Mouse (Mus musculus) CD4-positive, CD25-positive, alpha-beta regulatory T cell, adult 2 months (primary cell): Measurements from ENCODE around the gene Endog.
"Not testable (repeated sequence)": the region's sequence is repeated elsewhere in the genome, so short reads cannot be mapped to it uniquely, and the experiment has no call there.

Source experiments
- DNase-seq: peaks from one replicate; pipeline ENCODE4 v3.0.0-alpha.2; 2012; ENCODE audit warnings: low read depth, low spot score

Gene Endog

GRCm38 (mm10) chr2:30166677-30167076, 4.6 kb upstream of the Endog start:
- peak; percentile 42 for DNase-seq

DNA sequence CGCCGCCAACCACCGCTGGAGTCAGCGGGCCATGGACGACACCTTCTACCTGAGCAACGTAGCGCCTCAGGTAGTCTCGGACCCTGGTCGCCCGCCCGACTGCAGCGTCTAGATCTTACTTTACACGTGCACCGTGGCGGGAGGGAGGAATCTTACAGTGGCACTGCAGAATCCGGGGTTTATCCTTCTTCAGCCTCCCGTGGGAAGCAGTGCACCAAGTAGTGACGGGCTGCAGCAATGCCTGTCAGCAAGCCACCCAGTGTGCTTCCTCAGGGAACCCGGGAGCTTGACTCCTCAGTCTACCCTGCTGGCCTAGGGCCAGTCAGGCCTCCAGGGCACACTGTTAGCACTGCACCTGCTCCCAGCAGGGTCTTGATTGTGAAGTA, 697 bp downstream of the Endog start:
- DNase-seq: no peak

DNA sequence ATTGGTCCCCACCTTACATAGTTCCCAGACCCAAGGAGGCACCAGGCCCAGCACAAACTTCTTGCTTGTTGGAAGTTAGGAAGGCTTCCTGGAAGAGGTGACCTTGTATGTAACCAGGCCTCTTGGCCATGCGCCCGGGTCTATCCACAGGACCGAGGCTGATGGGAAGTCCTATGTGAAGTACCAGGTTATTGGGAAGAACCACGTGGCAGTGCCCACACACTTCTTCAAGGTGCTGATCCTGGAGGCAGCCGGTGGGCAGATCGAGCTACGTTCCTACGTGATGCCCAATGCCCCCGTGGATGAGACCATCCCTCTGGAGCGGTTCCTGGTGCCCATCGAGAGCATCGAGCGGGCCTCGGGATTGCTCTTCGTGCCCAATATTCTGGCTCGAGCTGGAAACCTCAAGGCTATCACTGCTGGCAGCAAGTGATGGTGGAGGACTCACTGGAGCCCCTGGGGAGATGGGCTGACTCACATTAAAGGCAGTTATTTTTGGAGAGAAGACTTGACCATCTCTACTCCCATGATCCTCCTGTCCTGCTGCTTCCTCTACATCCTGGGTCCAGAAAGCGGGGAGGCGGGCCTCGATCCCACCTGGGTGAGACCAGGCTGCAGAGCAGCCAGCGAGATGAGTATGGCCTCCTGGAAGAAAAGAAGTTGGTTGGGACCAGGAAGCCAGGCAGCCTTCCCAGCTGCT, 2.4 kb downstream of the Endog start:
- DNase-seq: no peak

DNA sequence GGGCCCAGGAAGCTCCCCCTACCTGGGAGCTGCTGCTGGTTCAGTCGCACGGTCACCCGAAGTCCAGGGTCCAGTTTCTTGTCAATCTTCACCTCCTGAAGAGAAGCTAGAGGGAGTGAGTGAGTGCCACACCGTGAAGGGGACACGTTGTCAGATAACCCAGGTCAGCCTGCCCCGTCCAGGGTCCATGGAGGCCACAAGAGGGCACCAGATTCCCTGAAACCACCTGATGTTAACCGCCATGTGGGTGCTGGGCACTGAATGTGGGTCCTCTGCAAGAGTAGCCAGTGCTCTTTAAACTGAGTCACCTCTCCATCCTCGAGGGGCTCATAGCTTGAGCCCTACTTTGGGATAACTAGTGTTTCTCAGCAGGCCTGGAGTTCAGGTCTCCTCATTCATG, 4.6 kb downstream of the Endog start:
- peak; percentile 30 for DNase-seq

DNA sequence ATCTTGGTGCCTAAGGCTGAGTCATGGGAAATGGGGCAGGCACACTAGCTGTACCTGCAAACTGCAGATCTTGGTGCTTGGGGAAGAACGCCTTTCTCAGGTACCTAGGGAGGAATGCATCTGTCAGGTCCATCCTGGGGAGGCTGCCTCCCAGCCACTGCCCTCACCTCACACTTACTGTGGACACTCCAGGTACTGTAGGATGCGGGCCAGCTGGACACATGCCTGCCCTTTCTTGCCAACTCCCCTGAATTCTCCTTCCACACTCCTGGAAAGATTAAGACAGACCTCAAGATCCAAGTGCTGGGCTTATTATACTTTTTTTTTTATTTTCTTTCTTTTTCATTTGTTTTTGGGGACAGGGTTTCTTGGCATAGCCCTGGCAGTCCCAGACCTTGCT, 5.3 kb downstream of the Endog start:
- no peak for DNase-seq

DNA sequence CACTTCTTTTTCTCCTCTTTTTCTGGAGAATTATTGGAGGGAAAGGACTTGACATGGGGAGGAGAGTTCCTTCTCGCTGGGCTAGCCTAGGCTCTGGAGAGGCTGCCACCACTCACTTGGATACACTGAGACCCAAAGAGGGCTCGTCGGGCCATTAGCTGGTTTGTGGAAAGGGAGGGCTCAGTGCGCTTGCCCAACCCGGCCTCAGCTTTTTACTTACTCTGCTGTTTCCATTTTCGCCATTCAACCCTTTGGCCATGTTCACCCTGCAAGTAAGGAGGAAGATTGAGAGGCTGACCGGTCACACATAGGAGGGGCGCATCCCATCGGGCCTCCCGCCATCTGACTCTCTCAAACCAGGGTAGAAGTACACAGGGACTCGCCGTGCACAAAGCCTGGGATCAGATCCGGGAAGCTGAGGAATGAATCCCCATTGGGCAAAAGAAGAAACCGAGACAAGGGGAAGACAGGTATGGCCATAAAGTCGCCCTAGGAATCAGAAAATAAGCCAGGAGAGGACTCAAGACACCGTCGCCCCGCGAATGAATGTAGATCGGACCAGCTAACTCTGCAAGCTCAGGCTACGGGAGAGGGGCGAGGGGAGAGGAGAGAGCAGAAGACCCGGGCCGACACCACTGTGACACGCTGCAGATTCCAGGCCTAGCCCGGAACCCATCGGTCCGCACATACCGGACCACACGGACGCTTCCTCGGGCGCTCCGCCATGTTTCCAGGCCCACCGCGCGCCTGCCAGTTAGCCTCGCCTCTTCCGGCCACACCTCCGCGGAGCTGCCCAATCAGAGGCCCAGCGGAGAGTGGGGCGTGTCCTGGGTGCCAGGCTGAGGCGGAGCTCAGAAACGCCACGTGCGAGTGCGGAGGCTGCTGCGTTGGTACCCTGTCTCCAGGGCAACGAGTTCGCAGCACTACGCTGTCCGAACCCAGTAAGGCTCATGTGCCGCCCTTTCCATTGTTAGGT, 6.7 kb downstream of the Endog start, which contains the start of gene Spout1:
Spout1 (minus strand) TSS at position 760 of the 976 bp plus-strand sequence.
- DNase-seq: peak; percentile 97

DNA sequence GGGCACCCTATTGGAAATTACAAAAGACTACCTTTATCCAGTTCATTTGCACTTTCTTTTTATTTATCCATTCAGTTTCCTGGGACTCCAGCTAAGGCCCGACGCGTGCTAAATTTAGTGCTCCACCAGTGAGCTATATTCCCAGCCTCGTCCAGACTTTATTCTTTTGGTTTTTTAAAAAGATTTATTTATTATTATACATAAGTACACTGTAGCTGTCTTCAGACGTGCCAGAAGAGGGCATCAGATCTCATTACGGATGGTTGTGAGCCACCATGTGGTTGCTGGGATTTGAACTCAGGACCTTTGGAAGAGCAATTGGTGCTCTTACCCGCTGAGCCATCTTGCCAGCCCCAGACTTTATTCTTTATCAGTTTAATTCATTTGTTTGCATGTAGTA, 7.4 kb downstream of the Endog start:
- DNase-seq: not testable (repeated sequence)

DNA sequence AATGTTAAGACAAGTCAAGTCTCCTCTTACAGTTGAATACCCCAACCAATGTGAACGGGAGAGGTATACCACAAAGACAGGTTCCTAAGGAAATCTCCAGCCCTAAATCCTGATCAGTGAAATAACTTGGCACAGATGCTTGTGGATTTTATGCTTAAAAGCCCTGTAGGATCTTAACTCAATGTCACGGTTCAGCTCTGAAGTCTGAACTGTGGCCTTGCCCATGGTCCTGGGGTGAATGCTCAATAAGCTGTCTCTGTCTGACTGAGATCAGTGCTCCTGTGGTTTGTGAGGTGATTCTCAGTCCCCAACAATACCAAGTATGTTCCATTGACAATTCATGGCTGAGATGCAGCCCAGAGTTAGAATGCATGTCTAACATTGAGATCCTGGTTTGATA, 11.1 kb downstream of the Endog start:
- no peak for DNase-seq

DNA sequence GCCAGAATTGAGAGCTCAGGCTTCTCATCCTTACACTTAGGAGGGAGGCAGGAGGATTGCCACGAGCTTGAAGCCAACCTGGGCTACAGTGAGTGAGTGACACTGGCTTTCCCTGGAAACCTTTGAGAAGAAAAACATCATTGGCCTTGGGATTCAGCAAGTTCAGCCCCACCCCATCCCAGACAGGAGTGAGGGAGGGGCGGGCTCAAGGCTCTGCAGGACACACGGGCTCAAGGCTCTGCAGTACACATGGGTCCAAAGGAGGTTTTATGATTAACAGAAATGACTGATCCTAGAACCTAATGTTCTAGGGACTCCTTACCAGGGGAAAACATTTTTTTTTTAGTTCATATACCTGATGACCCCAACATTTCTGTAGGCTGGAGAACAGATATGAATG, 12.4 kb downstream of the Endog start:
- no peak for DNase-seq

DNA sequence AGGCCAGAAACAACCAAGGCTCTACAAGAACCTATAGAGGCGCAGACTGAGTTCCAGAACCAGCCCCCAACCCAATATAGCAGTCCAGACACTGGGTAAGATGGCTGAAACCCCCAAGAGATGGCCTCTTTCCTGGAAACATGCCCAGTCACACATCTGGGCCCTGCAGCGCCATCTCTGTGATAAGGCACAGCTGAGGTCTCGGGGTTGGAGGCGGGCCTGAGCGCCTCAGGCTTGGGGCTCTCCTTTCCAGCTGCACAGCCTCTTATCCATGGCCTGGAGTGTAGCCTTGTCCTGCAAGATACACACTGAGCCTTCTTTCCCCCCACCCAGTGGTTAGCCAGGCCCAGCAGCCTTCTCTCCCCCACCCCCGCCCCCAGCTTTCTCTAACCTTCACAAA, 14.0 kb downstream of the Endog start:
- DNase-seq: no peak

- DNase-seq: no peak
Measured at GRCm38 (mm10) chr2:30185681-30186080, 14.4 kb downstream of the Endog start.

DNA sequence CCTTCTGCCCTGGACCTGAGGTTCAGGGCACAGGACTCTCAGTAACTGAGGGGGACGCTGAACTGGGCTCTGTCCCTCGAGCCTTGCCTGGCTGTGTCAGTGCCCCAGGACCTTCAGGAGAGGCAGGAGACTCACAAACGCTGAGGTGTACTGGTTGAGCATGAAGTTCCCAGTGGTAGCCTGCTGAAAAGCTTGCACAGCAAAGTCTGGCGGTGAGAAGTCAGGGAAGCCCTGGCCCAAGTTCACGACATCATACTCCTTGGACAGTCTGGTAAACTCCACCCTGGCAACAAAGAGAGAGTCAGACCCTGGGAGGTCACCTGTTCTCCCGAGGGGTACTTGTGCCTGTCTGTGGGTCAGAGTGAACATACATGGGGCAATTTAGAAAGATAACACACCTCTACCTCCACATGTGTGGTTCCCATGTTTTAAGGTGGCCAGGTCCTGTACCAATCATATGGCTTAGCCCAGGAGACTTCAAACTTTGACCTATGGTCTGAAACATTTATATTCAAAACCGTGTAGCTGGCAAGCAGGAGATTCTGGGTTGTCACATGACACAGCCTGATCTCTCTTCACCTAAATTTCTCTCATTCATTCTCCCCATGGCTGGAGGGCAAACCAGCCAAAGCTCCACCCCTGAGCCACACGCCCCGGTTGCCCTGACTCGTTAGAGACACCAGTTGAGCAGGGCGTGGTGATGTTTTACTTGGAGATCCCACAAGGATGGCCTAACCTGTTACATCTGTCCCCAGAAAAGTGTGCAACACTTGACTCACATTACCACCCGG, 20.7 kb downstream of the Endog start:
- DNase-seq: no peak

DNA sequence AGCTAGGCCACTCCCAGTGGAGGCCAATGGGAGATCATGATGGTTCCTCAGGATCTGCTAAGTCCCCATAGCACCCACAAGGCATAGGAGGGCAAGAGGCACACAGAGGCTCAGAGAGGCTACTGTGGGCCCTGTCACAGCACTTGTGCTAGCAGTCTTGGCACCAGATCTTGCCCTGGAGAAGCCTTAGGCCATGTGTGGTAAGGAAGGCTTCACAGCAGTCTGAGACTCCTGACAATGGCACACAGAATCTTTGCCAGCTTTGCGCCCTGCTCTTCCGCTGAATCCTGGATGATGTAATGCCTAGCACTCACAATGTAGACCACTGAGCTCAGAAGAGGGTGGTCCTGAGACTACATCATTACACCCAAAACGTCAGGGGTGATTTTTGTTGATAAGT, 23.4 kb downstream of the Endog start:
- DNase-seq: no peak

DNA sequence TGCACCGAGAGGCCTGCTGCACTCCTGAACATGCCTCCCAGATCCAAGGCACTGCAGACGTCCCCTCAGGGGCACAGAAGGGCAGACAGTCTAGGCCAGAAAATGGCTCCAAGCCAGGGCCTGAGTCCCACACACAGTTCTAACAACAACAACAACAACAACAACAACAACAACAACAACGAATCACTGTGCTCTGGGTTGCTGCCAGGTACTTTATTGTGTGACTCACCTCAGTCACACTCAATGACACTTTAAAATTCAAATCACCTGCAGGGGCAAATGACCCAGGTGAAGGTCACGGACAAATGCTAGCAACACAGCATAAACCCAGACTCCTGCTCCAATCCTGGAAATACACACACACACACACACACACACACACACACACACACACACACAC, 26.7 kb downstream of the Endog start:
- no peak for DNase-seq

GRCm38 (mm10) chr2:30199984-30200383, 28.7 kb downstream of the Endog start:
- DNase-seq: no peak

GRCm38 (mm10) chr2:30200388-30200925, 29.2 kb downstream of the Endog start:
- DNase-seq: no peak

GRCm38 (mm10) chr2:30203439-30203838, 32.1 kb downstream of the Endog start:
- peak; percentile 77 for DNase-seq

DNA sequence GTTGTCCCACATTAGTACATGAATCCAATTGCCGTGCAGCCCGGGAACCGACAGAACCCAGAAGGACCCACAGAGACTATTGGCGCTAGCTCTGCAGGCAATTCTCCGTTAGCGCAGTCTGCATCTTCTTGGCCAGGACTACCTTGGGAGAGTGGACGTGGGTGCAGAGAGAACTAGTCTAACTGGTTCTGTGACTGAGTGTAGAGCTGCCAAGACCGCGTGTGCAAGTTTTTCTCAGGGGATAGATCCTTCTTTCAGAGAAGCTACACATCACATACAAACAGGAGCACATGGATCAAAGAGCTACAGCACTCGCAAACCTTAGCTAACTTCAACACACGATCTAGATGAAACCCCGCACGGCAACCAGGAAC, 33.9 kb downstream of the Endog start:
- DNase-seq: no peak

GRCm38 (mm10) chr2:30205629-30206357, 34.5 kb downstream of the Endog start, which contains the start of gene Kyat1:
Gene Kyat1 (minus strand): TSS chr2:30205847.
- DNase-seq: peak; percentile 97

GRCm38 (mm10) chr2:30207401-30207800, 36.1 kb downstream of the Endog start:
- no peak for DNase-seq

- DNase-seq: no peak
Measured at GRCm38 (mm10) chr2:30207886-30208285, 36.6 kb downstream of the Endog start.
